Mouse (Mus musculus) brain, adult 2 months (tissue): Measurements from ENCODE around the gene Tcn2.
A peak's percentile ranks its signal among the peaks of the same experiment; 100 is the strongest.
"Not testable (repeated sequence)": the region's sequence is repeated elsewhere in the genome, so short reads cannot be mapped to it uniquely, and the experiment has no call there.

Experiments used
- DNase-seq: peaks from one replicate; pipeline ENCODE4 v3.0.0; 2011; ENCODE audit warnings: low read depth, low spot score

Tcn2 gene

DNA sequence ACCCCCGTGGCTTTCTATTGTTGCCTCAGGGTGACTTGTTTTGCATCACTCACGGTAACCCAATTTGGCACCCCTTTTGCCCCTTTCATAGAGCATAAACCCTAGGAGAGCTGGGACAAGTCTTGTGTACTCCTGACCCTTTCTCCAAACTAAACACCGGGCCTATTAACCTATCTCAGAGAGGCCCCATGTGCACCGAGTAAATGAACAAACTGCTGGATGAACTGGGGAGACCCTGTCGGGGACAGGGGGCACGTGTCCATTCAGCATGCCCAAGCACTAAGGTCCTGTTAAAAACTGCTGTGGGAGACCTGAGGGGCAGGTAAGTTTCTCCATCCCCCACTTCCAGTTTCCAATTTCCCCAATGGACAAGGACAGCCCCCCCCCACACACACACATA is 1.0 kb downstream of the Tcn2 start:
- no peak for DNase-seq

- DNase-seq, result no peak
Measured at GRCm38 (mm10) chr11:3930019-3930418, 1.9 kb downstream of the Tcn2 start.

GRCm38 (mm10) chr11:3925916-3926315 is 6.0 kb downstream of the Tcn2 start:
- no peak for DNase-seq

- no peak for DNase-seq
Measured at GRCm38 (mm10) chr11:3922731-3923130, 9.2 kb downstream of the Tcn2 start.

DNA sequence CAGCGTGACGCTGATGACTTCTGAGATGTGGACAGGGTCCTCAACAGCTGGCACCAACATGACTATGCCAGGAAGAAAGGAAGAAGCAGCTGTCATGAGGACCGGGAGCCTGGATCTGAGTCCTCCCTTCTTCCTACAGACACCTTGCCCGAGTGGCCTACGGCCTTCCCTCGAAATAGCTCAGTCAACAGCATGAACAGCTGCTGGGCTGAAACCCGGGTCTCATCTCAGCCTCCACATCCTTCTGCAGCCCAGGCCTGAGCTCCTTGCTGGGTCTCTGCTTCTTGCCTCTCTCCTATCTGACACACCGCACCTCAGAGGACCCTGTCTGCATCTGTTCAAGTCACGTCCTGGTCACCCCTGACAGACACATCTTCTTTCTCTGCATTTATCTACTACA is 9.8 kb downstream of the Tcn2 start:
- no peak for DNase-seq

GRCm38 (mm10) chr11:3921281-3921850 is 10.6 kb downstream of the Tcn2 start:
- peak; percentile 80 for DNase-seq

- no peak for DNase-seq
Measured at GRCm38 (mm10) chr11:3920476-3920875, 11.5 kb downstream of the Tcn2 start.

- DNase-seq, result peak; percentile 80
Measured at GRCm38 (mm10) chr11:3918738-3919137, 13.2 kb downstream of the Tcn2 start.

- DNase-seq, result peak; percentile 92
Measured at GRCm38 (mm10) chr11:3914109-3914840, 17.7 kb downstream of the Tcn2 start, which contains the start of gene Slc35e4. Slc35e4 (minus strand) TSS chr11:3914664.

GRCm38 (mm10) chr11:3913316-3914108 is 18.4 kb downstream of the Tcn2 start:
- DNase-seq, result peak; percentile 98

DNA sequence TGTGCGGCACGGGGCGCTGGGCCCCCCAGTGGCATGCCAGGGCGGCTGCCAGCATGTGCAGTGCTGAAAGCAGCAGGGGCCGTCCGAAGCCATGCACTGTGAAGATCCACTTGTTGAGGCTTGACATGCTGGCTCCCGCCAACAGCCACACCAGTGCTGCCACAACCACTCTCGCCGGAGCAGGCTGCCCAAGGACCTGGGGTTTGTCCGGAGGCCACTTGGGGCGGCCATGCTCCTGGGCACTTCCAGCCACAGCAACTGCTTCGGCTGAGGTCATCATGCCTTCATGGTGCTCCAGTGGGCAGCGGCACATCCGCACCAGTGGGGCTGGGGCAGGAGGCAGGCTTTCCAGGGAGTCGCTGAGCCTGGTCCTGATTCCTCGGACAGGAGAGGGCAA is 19.1 kb downstream of the Tcn2 start:
- DNase-seq, result peak; percentile 50

GRCm38 (mm10) chr11:3912100-3912874 is 19.7 kb downstream of the Tcn2 start:
- peak; percentile 79 for DNase-seq

DNA sequence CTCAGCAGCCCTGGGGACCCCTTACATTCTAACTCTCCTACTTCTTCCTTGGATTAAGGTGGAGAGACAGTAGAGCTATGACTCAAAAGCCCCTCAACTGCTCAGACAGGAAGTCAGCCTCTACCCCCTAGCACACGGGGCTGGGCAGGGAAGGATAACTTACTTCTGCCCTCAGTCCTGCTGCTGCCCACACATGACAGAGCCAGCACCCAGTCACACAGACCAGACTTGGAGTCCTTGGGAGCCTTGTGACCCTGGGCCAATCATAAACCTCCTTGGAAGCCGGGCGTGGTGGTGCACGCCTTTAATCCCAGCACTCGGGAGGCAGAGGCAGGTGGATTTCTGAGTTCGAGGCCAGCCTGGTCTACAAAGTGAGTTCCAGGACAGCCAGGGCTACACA is 20.5 kb downstream of the Tcn2 start:
- not testable (repeated sequence) for DNase-seq

DNA sequence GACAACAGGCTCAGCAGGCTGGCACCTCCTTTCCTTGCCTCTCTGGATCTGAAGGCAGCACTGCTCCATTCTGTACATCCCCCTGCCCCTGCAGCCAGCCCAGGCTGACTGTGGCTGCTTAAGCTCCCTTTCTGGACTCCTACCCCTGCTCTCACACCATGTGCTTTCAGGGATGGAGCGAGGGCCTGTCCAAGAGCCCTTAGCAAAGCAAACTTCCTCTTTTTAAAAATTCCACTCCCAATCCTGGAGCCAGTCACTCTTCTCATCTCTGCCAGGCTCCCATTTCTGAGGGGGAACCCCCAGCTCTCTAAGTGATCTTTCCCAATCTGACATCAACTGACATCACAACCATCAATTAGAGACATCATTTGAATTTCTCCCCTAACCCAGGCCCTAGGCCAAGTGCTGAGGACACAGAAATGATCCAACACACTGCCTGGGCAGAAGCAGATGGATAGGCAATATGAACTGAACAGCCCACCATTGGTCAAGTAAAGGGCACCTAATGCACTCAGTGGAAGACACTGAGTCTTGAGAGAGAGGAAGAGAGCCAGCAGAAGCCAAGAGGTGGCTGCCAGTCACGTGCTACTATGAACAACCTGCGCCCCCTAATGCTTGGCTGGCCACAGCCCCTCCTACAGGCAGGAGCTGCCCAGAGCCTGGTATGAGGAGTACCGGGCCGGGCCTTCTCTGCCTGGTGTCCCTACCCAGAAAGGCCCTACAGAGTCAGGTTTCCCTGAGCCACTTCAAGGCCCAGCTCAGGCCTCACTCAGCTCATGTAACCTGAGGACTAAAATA is 21.2 kb downstream of the Tcn2 start:
- peak; percentile 73 for DNase-seq

DNA sequence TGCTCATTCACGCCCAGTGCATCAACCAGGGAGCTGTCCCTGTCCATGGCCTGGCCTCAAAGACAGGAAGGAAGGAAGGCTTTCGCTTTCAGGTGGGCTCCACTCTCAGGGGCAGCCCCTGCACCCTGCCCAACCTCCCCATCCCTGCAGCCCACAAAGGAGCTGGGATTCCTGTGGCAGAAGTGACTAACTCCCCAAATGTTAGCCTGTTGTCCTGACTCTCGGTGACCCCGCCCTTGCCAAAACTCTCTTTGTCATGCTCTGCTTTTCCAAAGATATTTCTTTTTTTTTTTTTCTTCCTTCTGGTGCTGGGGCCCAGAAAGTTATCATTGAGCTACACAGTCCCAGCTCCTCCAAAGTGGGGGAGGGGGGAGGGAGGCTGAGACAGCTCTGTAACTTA is 22.7 kb downstream of the Tcn2 start:
- no peak for DNase-seq

DNA sequence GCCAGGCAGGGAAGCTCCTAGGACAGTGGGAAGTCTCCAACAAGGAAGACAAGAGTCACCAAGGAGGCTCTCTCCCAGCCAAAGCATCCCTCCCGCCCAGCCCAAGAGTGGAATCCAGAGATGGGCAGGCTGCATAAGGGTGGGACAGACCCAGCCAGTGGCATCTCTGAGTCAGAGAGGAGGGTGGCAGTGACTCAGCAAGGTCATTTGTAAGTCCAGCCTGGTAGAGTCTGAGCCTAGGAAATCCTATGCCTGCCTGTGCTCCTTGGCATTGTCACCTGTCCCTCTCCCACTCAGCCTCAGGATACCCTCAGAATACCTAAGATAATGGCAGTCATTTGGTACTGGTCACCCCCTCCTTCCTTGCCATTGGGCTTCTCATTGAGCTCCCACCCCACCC is 26.5 kb downstream of the Tcn2 start:
- no peak for DNase-seq

DNA sequence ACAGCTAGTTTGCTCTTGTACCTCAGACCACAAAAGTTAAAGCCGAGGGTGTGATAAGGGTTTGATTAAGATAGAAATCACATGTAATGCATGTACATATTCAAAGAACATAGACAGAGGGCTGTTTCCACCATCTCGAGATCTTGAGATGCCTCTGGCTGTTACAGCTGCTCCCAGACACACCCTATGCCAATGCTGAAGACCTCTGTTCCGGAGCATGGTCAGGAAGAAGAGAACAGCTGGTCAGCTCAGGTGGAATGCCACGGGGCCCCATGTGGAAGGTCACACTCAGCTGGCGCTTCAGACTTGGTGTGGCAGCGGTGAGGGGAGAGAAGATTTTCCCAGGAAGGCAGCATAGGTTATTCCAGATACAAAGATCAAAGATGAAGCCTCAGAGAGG is 27.3 kb downstream of the Tcn2 start:
- no peak for DNase-seq

- DNase-seq, result peak; percentile 52
Measured at GRCm38 (mm10) chr11:3903046-3903445, 28.9 kb downstream of the Tcn2 start.

DNA sequence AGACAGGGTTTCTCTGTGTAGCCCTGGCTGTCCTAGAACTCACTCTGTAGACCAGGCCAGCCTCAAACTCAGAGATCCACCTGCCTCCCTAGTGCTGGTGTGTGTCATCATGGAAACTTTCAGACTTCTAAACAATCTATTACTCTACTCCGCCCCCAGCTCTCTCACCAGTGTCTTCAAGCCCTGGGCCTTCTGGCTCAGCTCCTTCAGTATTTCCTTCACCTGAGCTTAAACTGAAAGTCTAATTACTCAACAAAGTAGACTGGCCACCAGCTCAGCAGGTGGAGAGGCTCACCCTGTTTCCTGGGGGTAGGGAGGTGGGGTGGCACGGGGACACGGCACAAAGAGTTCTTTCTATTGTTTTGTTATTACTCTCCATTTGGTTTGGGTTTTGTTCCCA is 29.4 kb downstream of the Tcn2 start:
- DNase-seq, result no peak

DNA sequence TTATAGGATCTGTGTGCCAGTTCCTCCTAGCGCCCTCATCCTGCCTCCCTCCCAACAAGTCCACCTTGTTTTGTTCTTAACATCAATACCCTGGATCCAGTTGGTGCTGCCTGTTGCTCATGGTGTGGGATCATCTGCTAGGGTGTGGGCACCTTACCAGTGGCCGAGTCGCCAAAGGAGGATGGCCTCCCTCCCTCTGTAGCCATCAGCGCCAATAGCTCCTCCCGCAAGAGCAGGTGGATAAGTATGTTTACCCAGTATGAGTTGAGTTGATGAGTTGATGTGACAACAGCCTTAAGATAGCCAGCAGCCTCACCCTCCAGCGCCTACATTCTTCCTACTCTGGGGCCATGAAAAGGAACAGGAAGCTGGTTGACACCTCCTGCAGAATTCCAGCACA is 31.7 kb downstream of the Tcn2 start:
- DNase-seq, result no peak

- DNase-seq, result no peak
Measured at GRCm38 (mm10) chr11:3895933-3896332, 36.0 kb downstream of the Tcn2 start.
